Mouse (Mus musculus): ENCODE data around the gene Wdr17.
A peak's percentile ranks its signal among the peaks of the same experiment; 100 is the strongest.
"Not testable (repeated sequence)": the region's sequence is repeated elsewhere in the genome, so short reads cannot be mapped to it uniquely, and the experiment has no call there.

Wdr17 gene

DNA sequence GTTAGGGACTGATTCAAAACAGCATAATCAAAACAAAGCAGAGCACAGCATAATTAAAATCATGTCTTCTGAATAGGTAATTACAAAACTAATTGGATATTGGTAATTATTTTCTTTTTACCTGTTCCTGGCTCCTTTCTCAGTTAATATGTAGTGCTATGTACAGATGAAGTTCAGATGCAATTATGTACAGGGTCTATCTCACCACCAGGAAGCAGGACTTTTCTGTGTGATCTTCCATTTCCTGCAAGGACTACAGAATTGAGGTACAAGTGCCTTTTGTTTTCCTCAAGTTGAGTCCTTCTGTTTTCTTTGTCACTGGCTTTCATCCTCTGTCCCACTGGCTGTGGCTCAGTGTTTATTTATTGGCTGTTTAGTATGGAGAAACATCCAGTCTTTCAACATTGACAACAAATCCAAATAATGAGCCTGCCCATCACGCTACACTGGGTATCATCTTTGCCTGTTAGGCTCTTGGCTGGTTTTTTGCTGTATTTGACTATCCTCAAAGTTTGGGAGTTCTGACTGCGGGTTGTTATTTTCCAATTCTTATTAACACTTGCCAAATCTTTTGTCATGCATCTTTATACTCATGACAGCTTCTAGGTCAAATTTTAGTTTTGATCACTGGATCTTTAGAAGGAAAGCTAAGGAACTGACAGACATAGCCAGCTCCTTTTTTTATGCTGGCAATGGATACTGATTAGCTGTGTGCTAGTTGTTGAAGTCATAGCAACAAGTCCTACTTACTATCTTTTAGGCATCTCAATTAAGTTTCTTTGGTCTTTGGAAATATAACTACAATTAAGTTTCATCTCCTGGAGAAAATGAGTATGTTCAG is 94.9 kb downstream of the Wdr17 start:
- DNase-seq, result no peak

DNA sequence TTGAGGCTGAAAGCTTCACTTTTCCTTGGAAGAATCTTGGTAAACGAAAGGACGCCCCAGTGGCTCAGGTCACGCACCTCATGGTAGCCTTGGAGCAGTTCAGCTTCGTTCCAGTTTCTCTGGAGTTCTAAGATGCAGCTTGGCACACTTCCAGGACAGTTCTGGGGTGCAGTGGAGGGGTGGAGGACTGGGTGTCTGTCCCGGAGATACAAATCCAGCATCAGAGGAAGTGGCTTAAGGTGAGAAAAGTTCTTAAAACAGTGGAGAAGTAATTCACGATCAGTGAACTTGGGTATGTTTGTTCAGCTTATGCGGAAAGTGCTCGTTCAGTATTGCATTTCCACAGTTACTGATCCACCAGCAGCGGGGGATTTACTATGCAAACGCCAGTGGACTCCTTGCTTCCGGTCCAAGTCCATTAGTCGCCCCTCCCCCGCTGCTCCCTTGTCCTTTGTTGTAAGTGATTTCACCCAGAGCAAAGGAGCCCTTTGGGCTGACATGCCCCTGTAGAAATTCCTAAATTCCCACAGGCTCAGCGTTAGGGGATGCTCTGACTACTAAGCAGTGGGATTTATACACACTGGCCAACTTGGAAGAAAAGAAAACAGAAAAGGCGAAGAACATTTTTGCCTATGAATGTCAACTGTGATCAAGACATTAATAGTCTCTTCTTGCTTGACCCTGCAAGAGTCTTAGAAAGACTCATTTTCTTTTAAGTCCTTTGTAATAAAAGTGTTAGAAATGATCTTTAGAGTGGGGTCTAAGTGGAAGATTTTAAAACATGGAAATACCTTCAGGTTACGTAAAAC is 106.6 kb downstream of the Wdr17 start:
- DNase-seq, result peak; percentile 17

DNA sequence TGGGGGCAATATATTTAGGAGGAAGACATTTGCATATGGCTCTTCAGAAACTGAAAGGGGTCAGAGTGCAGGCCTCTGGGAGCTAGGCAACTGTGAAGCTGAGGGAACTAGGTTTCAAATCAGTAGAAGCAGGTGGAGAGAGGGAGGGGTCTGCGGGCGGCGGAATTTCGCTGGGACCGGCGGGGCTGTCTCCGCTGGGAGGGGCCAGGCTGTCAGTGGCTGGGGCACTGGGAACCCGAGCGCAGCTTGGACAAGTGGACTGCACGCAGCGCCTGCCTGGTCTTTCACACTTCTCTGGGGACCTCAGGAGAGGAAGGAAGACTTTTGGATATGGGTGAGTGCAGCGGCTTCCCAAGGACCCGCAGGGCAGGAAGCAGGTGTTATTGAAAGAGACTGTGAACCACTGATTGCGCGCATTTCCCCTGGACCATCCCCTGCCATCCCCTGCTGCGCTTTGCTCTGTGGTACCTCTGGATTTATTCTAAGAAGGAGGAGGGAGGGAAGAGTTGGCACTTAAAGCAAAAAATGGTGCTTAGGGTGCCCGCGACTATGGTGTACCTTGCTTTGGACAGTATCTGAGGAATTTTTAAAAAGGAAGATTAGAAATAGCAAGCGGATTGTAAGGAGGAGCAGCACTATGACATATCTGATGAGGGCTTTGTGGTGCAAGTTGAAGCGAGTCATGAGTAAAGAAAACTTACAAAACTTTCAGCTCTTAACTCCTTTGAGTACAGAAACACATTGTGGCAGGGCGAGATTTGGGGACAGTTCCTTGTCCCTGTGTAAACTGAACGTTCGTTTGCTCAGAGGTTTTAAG is 107.5 kb downstream of the Wdr17 start:
- no peak for DNase-seq

DNA sequence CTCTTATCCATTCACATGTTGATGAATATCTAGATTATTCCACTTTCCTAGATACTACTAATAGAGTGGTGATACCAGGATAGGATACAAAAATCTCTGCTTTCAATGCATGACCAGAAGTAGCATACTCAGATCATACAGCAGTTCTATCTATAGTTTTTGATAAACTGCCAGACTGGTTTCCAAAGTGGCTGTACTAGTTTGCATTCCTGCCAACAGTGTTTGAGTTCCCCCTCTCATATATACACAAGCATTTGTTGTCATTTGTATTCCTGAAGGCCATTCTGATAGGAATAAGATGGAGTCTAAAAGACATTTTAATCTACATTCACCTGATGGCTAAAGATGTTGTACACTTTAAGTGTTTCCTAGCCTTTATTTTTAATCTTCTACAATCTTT is 110.0 kb downstream of the Wdr17 start:
- DNase-seq, result no peak

DNA sequence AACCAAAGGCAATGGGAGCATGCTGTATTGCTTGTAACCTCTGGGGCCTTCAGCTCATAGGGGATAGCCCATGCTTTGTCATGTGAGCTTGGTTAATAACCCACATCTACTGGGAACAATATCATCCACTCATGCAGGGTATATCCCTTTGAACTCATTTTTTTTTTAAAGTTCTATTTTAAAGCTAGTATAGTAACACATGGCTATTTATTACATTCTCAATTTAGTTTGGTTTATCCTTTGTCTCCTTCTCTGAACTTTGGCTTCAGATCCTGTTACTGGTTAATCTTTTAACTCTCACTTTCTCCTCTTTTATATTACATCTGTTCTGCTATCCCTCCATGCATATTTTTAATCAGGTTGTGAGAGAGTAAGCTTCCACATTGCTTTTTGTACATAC is 110.7 kb downstream of the Wdr17 start:
- DNase-seq, result no peak

DNA sequence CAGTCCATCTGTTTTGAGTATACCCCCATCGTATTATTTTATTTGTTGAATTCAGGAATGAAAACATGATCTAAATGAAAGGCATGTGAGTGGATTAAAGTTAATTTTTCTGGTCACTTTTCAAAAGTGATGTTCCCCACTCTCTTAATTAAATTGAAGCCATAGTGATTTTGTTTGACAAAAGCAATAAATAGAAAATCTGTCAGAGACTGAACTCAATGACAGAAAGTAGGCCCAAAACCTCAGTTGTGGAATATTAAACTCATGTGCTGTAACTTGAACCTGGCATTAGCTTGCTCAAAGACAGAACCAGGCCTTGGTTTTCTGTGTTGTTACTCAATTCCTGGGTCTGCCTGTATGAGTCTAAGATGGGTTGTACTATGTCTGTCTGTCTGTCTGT is 129.3 kb downstream of the Wdr17 start:
- DNase-seq, result no peak

DNA sequence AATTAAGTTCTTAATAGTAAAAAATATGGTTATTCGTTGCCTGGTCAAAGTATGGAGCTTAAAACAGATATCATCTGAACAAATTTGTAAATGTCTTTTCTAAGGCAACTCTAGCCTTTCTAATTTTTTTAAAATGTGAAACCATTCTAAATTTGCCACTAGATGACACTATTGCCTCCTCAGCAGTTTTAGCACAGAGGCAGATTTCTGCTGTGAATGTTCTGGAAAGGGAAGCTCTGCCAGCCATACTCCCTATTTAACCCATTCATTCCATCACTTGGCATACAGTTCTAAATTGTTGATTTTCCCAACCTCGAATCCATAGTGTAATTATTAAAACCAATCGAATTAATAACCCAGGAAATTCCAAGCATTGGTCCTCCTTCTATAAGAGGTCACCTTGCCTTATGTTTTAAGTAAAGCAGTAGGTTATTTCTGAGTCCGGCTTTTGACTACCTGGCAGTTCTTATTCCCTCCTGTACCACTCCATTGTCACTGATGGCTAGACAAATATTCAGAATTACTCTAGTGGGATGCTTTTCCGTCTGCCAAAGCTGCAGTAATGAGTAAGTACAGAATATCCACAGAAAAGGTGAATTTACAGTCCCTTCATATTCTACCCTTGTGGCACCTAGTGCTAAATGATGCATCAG is 150.2 kb downstream of the Wdr17 start:
- peak; percentile 5 for DNase-seq

DNA sequence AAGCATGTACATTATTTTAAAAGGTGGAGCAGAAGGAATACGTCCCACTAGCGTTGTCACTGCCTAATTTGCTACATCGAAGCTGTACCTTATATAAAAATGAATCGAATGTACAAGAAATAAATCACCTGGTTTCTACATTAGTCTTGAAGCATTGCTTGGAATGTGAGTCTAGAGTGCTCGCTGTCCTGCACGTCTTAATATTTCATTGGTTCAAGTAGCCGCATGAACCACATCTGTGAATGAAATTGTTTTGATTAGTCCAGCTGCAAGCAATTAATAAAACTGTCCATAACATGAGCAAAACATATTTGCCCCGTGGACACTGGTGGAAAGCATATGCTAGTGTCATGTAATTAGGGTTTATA is 162.3 kb downstream of the Wdr17 start:
- no peak for DNase-seq

DNA sequence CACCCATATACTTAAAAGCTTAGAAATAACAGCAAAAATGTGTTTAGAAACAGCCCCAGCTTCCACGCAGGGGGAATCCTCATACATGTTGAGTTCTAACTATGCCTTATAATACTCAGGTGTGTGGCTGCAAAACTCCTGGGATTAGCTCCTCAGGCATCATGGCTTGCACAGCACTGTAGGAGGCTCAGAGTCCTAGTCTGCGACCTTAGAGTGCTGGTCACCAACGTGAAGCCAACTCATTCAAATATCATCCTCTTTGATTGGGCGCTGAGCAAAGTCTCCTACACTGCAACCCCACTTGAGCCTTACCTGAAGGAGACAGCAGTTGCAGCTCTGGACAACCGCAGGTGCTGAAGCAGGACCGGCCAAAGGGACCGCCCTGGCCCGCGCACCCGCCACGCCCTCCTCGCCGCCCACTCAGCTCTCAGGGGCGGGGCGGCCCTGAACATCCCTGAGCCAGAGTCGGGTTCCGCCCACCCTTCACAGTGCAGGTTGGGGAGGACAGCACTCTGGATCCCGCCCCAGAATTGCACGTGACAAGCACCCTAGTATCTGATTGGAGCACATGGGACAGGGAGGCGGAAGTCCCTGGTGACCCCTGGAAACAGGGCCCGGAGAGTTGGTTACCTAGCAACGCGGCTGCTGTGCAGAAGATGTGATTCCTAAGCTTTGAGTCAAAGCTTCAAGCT is 162.9 kb downstream of the Wdr17 start:
- peak; percentile 93 for DNase-seq

DNA sequence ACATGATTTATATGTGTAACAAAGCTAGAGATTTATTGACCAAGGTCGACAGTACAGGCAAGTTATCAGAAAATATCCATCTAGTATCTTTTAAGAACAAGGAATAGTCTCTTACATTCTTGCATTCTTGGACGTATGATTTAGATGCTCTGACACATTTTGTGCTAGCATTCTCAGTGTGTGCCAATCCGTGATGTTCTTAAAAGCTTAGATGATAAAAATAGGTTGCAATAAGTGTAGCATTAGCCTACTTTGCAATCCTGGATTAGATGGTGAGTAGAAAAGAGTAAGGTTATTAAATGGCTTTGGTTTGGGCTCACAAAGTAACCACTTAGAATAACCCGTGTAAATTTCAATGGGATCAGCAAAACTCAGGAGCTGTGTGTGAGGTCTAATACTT is 168.5 kb downstream of the Wdr17 start:
- DNase-seq, result no peak

DNA sequence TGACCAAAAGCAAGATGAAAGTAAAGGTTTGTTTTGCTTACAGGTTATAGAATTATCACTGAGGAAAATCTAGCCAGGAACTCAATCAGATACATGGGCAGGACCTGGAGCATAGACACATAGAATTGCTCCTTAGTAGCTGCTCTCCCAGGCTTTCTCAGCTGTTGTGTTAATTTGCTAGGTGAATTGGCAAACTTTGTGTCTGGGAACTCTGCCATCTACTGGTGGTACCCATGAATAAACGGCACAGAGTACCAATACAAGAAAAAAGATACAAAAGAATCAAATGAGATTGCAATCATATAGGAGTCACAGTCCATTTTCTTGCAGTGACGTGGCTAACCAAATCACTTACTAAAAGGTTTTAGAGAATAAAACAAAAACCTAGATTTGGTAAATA is 181.2 kb downstream of the Wdr17 start:
- DNase-seq, result no peak

DNA sequence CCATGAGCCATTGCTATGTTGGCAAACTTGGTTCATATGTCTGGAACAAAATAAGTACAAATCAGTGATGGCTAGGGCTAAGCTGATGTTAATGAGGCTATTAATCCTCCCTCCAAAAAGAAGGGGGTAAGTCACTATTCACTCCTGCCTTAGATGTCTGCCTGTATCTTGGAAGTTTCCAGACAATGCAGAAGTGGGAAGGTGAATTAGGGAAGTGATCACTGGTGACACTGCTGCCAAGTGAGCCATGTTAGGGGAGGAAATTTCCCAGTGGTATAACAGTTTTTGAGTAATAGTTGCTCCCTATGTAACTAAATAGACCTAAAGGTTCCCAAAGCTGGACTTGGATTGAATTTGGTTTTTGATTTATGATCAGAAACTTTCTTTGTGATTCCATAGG is 215.2 kb downstream of the Wdr17 start:
- DNase-seq, result no peak

DNA sequence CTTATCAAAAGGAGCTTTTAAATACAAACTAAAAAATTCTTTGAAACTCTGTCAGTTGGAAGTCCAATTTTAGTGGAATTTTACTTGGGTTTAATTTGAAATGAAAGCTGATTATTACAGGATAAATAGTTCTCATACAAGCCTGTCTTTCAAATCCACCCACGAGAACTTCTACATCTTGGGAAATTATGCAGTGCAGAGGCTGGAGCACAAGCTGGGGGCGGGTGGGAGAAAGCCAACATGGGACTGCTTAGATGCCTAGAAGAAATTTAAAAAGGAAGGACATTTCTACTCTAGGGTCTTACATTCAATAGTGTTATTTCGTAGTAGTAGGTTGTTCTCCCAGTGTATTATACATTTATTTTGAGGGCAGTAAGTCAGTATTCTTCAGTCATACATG is 219.2 kb downstream of the Wdr17 start:
- DNase-seq, result no peak

DNA sequence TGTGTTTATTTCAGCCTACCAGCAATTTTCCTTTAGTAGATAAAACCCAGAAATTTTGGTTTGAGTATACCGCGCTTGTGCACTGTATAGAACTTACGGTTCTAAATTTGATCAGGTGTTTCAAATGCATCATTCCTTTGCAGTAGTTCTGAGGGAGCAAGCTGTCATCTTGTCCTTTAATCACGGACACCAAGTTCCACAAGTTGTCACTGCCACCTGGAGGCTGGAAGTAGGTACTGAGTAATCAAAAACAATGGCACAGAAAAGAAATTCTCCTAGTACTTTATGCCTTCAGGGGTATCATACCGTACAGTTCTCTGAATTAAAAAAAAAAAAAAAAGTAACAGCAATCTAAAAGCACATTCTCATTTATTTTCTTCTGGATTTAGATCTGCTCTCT is 226.3 kb downstream of the Wdr17 start:
- DNase-seq, result peak; percentile 46

DNA sequence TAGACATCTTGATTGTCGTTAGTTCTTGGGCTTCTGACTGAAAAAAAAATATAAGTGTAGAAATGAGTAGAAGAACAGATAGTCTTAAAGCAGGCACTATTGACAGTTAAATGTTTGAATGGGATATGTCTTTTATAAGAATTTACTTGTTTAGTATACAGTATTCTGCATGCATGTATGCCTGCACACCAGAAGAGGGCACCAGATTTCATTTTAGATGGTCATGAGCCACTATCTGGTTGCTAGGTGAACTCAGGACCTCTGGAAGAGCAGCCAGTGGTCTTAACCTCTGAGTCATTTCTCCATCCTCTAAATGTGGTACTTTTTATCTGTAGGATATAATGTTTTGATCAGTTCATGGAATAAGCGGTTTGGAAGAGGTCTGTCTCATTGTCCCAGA is 227.3 kb downstream of the Wdr17 start:
- DNase-seq, result no peak

DNA sequence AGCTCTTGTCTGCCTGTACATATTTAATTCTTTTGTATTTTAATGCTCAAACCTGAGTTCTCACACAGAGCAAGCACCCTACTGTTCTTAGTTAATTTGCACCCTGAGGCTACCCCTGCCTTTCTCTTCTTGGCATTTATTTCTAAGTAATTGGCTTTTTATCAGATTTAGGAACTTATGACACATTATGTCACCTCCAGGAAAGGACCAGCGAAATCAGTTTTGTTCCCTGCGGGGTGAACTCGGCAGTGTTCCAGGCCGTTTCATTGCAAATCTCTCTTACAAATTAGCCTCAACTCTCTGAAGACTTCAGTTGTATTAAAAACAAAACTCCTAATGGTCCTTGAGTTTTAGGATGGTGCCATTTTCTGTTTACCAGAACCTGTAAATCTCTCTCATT is 248.3 kb downstream of the Wdr17 start:
- peak; percentile 20 for DNase-seq

DNA sequence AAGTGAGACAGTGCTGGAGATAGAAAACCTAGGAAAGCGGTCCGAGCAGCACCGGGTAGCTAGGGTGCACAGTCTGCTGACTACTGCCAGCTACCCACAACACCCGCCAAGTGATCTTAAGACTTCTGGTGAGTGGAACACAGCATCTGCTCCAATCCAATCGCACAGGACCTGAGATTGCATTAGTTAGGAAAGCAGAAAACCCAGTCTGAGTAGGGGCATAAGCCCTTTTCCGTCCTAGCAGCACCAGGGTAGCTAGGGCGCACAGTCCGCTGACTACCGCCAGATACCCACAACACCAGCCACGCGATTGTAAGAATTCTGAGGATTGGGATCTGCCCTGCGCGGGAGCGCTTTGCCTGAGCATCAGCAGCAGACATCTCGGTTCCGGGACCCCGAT is 270.3 kb downstream of the Wdr17 start:
- not testable (repeated sequence) for DNase-seq

DNA sequence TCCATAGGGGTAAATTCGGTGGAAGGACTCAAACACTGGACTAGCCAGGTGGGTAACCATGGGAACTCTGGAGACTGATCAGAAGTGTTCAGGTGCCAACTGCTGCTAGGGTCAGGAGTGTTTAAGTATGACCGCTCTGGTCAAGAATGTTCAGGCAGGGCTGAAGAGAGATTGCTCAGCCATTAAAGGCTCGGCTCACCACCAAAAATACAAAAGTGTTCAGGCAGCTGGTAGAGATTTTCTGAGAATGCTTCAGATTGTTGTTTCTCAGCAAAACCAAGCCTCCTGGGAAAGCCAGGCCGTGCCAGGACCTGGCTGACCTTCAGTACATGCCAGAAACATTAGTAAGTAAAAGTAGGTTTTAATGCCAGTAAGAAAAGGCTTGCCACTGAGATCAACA is 276.7 kb downstream of the Wdr17 start:
- DNase-seq, result no peak

DNA sequence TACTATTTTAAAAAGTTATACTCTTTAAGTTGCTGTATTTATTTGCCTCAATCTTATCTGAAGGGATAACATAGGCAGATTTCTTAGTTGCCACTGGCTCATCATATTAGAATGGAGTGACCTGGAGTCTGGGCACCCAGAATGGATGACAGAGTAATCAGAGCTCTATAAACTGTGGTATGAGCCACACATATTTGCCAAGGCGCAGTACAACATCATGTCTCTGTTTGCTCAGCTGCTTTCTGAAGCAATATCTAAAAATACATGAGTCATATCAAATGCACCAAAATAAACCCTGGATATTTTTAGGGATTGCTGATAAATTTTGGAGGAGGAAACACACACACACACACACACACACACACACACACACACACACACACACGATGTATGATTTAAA is 277.6 kb downstream of the Wdr17 start:
- DNase-seq, result no peak

DNA sequence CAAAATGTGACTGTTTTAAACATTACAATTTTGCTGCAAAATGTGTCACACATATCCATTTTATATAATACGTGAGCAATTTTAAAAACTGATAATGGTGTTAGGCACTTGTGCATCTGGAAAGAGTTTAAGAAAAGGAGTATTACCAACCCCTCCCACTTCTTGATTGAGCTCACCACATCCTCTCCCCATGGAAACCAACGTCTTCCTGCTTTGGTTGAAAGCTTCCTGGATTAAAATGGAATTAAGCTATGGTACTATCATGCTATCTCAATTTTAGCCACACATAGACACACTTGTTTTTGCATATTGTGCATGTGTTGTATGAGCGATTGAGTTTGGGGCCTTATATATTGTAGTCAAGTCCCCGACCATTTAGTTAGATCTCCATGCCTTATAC is 283.5 kb downstream of the Wdr17 start:
- DNase-seq, result no peak

DNA sequence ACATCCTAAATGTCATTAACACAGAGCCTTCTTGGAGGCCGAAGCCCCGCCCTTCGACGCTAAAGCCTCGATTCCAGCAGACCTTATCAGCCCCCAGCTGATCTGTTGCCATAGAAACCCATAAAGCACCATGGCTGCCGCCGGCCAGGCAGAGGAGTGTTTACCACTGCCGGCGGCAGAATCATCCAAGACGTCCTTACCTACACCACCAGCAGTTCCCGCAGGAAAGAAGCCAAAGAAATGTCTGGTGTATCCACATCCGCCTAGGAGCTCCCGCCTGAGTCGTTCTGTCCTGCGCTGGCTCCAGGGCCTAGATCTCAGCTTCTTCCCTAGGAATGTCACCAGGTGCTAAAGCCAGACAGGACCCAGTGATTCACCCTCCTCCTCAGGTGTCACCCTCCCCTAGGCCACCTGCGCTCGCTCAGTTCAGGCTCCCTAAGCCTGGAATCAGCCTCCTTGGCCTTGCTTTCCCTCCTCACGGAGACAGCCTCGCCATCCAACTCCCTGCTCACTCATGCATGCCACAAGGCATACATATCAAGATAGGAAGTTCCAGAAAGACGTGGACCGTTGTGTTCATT is 286.2 kb downstream of the Wdr17 start, which contains the start of gene Spata4:
Gene Spata4, plus strand, starts transcription at position 111 of the 581 bp plus-strand sequence.
- no peak for DNase-seq

DNA sequence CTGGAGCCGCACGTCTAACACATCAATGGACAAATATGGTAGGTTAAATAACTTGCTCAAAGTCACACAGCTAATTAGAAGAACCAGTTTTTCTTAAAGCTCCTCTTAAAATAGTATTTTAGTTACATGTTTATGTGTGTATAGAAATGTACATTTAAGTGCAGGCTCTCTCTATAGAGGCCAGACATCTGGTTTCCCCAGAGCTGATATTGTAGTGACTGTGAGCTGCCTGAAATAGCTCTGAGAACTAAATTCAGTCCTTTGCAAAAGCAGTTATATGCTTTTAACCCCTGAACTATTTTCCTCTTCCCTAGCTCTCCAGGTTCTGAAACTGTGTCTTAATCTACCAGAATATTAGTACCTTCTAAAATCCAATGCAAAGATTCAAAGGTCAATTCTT is 289.6 kb downstream of the Wdr17 start:
- DNase-seq, result no peak
